Mouse (Mus musculus): Measurements from ENCODE around the gene Serpina3k. TPM values are rescaled to one million over a fixed set of nuclear protein-coding genes. Genes with fewer than 3 reads are reported as not detected.
"Not testable (repeated sequence)": the region's sequence is repeated elsewhere in the genome, so short reads cannot be mapped to it uniquely, and the experiment has no call there.

Gene Serpina3k
- polyA plus RNA-seq, 1 experiment from 2014 or later = not detected

DNA sequence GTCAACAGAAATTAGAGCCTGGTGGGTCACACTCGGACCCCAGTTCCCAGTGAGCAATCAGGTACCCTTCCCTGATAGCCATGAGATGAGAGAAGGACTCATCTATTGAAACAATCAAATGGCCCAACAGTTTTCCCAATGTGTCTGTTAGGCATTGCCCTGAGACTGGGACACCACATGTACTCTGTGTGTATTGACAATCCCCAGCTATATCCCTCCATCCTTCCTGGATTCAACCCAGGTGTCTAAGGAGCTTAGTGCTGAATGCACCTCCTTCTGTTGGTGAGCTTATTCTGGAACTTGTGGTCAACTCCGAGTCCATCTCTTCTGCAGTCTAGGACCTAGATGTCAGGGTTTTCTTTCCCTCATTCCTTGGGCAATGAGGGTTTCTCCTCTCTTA is 8.8 kb downstream of the Serpina3k start:
- no peak overlapping the region for H3K4me3 ChIP-seq (replicated peaks)
- no peak for ATAC-seq
- H3K4me1 ChIP-seq (replicated peaks) = no peaks in the 10 kb centered on the region
- no peaks in the 10 kb centered on the region for H3K9me3 ChIP-seq
- H3K27ac ChIP-seq = no peak overlapping the region
- no peak overlapping the region for H3K4me2 ChIP-seq (replicated peaks)
- no peak overlapping the region for H3K9ac ChIP-seq (replicated peaks)
- H3K36me3 ChIP-seq = no peaks in the 10 kb centered on the region
- no peaks in the 10 kb centered on the region for H3K27me3 ChIP-seq
- 86% methylated on average over 2 of the region's 2 CpGs for WGBS

DNA sequence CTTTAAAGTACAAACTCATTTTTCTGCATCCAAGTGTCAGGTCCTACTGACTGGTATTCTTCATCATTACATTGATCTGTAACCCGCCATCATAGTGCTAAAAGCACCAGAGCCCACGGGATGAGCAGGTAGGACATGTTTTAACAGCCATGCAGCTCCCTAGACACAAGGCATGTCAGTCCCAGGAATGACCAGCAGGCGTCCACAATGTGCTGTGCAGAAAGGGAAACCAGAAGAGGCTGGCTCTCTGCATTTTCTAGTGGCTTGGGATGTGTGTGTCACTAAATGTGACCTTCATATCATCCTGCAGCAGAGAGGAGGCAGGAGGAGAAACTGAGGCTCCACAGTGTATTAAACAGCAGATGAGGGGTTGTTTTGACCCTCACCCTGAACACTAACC is 13.5 kb downstream of the Serpina3k start:
- H3K27me3 ChIP-seq; H3K9me3 ChIP-seq; H3K4me3 ChIP-seq (replicated peaks); H3K36me3 ChIP-seq; H3K27ac ChIP-seq; H3K4me1 ChIP-seq (replicated peaks); H3K9ac ChIP-seq (replicated peaks); H3K4me2 ChIP-seq (replicated peaks); ATAC-seq: not testable (repeated sequence)
- WGBS = 36% methylated on average over 3 of the region's 3 CpGs

DNA sequence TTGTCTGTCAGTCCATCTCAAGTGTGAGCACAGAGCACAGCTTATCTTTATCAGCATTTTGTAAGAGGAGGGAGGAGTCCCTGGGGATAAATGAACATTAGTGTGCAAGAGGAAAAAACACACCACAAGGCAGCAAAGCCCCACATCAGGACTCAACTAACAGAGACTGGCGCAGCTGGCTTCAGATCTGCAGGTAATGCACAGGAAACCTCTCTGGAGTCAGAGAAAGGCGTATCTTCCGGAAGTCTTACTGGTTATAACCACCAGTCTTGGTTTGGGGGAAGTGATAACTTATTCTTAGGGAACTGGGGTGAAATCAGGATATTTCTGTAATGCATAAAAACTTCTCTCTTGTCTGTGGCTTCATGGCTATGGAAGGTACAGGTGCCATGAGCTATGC is 17.7 kb downstream of the Serpina3k start:
- WGBS = 90% methylated on average over 3 of the region's 3 CpGs
- H3K36me3 ChIP-seq = no peaks in the 10 kb centered on the region
- no peak for ATAC-seq
- no peaks in the 10 kb centered on the region for H3K4me1 ChIP-seq (replicated peaks)
- no peak overlapping the region for H3K9ac ChIP-seq (replicated peaks)
- no peak overlapping the region for H3K4me2 ChIP-seq (replicated peaks)
- no peaks in the 10 kb centered on the region for H3K9me3 ChIP-seq
- H3K27me3 ChIP-seq = no peaks in the 10 kb centered on the region
- H3K4me3 ChIP-seq (replicated peaks) = no peak overlapping the region
- no peak overlapping the region for H3K27ac ChIP-seq

DNA sequence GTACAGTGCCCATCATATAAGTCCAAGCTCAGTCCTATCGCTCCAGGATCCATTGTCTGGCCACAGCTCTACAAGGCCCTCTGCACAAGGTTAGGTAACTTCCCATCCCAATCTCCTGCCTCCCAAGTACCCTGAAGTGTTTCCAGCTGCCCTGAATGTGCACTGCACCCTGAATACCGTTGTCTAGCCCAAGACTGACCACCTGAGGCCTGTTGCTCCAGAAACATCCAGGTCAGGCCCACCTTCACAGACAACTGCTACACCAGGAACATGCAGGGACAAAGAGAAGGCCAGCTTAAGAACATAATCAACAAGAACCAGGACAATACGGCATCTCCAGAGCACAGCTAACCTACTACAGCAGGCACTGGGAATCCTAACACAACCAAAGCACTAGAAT is 31.7 kb downstream of the Serpina3k start:
- no peak overlapping the region for H3K4me2 ChIP-seq (replicated peaks)
- no peak overlapping the region for H3K9ac ChIP-seq (replicated peaks)

DNA sequence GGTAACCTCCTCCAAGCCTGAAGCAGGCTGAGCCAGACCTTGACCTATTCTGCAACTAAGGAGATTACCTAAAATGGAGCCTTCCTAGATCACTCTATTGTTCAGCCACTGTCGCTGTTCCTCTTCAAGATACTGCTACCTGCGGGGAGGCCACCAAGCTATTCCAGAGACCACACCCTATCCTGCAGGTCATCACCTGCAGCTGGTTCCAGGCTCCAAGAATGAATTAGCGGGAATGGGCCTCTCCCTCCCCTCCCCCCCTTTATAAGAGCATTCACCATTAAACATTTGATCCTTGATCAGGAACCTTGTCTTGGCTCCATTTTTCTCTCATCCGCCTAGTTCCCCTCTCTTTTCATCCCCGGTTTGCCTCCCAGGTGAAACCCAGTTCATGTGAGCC is 38.9 kb downstream of the Serpina3k start:
- not testable (repeated sequence) for H3K4me3 ChIP-seq (replicated peaks)
- WGBS = 75% methylated on average over 5 of the region's 5 CpGs

More for the DNA sequence above, 31.7 kb downstream of the Serpina3k start:
- Histone ChIP-seq H3K27ac (no peak overlapping the region), H3K4me1 (replicated peaks) (no peaks in the 10 kb centered on the region), H3K27me3 (no peaks in the 10 kb centered on the region), H3K9me3 (no peaks in the 10 kb centered on the region), H3K4me3 (replicated peaks) (no peak overlapping the region), H3K36me3 (no peaks in the 10 kb centered on the region)
- WGBS = 86% methylated on average over 3 of the region's 3 CpGs
- no peak for ATAC-seq

DNA sequence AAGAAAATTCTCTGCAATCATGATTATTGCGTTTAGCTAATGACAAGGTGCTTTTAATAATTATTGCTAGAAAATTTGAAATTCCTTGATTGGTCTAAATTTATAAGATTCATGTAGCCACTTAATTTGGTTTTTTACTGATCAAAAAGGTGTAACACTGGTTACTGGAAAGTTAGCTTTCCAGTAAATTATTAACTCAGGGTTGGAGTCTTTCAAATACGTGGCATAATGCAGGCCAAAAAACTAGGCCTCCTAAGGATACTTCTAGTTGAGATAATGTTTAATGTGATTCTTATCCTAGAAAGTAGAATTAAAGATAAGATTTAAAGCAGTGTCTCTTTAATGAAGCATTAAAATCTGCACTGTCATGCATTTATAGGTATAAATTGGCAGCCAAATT is 40.1 kb downstream of the Serpina3k start:
- H3K9me3 ChIP-seq; H3K27ac ChIP-seq; H3K36me3 ChIP-seq; ATAC-seq; H3K27me3 ChIP-seq; H3K9ac ChIP-seq (replicated peaks); H3K4me1 ChIP-seq (replicated peaks); H3K4me3 ChIP-seq (replicated peaks); H3K4me2 ChIP-seq (replicated peaks): not testable (repeated sequence)
- 85% methylated on average over 2 of the region's 2 CpGs for WGBS

More for the DNA sequence above, 38.9 kb downstream of the Serpina3k start:
- not testable (repeated sequence) for H3K4me1 ChIP-seq (replicated peaks); H3K9me3 ChIP-seq; ATAC-seq; H3K4me2 ChIP-seq (replicated peaks); H3K9ac ChIP-seq (replicated peaks); H3K27me3 ChIP-seq; H3K27ac ChIP-seq; H3K36me3 ChIP-seq

DNA sequence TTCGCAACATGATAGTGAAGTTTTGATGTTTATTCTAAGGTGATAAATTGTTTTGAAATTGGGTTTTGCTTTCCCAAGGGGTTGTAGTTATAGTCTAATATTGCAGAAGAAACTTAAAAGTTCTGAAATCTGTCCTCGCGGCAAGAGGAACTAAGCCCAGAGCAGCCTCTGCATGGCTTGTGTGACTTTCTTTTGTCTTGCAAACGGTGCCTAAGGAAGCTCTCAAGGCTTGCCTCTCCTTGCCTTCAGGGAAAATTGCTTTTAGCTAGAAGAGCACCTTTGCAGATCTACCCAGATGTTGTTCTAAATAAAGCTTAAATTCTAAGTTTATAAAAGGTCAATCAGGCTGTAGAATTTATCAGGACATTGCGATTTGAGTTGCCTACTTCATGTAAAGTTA is 40.5 kb downstream of the Serpina3k start:
- not testable (repeated sequence) for H3K36me3 ChIP-seq; H3K9ac ChIP-seq (replicated peaks); H3K27ac ChIP-seq; H3K27me3 ChIP-seq; H3K4me3 ChIP-seq (replicated peaks); H3K4me1 ChIP-seq (replicated peaks); H3K4me2 ChIP-seq (replicated peaks); H3K9me3 ChIP-seq; ATAC-seq
- WGBS = 47% methylated on average over 5 of the region's 5 CpGs

DNA sequence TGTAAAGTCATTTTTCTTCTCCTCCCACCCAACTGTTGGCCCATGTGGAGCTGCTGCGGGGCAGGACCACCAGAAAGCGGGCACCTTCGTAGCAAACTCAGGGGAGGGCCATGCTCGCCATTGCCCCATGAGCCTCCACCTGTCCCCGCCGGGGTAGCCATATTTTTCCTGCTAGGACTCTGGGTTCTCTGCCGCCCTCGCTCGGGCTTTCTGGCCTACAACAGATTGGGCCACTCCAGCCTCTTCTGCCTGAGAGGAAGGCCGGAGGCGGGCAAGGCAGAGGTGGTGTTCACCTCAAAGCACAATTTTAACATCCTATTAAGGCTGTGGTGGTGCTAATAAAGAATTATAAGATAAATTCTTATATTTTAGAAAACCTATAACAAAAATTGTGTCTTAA is 41.6 kb downstream of the Serpina3k start:
- Histone ChIP-seq H3K27ac (no peak overlapping the region), H3K4me3 (replicated peaks) (no peak overlapping the region), H3K4me1 (replicated peaks) (no peaks in the 10 kb centered on the region), H3K9ac (replicated peaks) (no peak overlapping the region), H3K4me2 (replicated peaks) (no peak overlapping the region), H3K36me3 (no peaks in the 10 kb centered on the region), H3K27me3 (no peaks in the 10 kb centered on the region), H3K9me3 (peaks cover 3% of the 10 kb centered on the region; the same call in 1 of the 2 replicates)
- 94% methylated on average over 11 of the region's 11 CpGs for WGBS
- ATAC-seq = no peak

DNA sequence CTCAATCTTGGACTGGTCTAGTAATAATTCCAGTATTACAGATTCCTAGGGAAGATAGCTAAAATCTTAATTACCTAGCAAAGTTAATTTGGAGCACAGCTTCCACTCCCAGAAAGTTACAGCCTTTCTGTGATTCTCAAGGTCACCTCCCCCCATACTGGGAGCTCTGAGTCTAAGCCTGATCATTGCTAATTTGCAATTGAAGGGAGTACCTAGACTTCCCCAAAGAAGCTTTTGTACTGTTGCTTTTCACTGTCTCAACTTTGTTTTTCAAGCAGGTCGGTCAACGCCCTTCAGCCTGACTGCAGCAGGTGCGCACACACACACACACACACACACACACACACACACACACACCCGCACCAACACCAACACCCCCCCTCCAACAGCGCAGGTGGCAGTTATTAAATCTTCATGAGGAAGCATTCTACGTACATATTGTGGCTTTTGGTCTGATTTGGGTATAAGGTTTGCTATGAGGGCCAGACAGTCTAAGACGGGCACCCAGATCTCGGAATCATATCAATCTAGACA is 42.9 kb downstream of the Serpina3k start:
- H3K9ac ChIP-seq (replicated peaks); H3K36me3 ChIP-seq; H3K9me3 ChIP-seq; H3K4me2 ChIP-seq (replicated peaks); H3K27ac ChIP-seq; H3K27me3 ChIP-seq; ATAC-seq; H3K4me1 ChIP-seq (replicated peaks); H3K4me3 ChIP-seq (replicated peaks): not testable (repeated sequence)
- 90% methylated on average over 8 of the region's 8 CpGs for WGBS

DNA sequence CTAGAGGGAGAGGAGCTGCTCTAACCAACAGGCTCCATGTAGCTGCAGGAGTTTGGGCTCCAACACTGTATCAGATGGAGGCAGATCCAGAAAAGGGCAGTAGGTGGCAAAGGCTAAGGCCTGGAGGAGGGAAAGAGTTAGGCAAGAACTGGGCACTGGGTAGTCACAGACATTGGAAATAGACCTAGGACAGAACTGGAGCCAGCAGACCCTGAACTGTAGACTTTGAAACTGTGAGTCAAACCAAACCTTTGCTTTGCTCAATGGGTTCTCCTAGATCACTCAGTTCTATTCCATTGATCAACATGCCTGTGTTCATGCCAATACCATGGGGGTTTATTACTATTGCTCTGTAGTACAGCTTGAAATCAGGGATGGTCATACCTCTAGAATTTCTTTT is 47.7 kb downstream of the Serpina3k start:
- not testable (repeated sequence) for H3K4me1 ChIP-seq (replicated peaks); ATAC-seq; H3K27me3 ChIP-seq; H3K4me3 ChIP-seq (replicated peaks); H3K27ac ChIP-seq; H3K4me2 ChIP-seq (replicated peaks); H3K9ac ChIP-seq (replicated peaks); H3K36me3 ChIP-seq; H3K9me3 ChIP-seq

DNA sequence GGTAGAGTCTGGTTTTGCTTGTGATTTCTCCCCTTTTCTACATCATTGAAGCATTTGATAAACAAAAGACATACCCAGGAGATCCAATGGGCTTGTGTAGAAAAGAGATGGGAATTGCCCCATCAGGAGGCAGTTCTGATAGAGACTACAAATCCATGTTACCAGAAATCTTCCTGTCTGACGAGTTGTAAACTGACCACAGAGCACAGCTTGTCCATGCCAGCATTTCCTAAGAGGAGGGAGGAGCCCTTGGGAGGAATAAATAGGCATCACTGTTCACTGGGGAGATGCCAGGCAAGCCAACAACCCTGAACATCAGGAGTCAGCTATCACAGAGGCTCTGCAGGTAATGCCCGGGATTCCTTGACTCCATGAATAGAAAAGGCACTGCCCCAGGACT is 48.6 kb downstream of the Serpina3k start:
- H3K4me1 ChIP-seq (replicated peaks); H3K27ac ChIP-seq; H3K27me3 ChIP-seq; H3K9me3 ChIP-seq; H3K9ac ChIP-seq (replicated peaks); H3K36me3 ChIP-seq; ATAC-seq; H3K4me3 ChIP-seq (replicated peaks); H3K4me2 ChIP-seq (replicated peaks): not testable (repeated sequence)
- WGBS = 70% methylated on average over 2 of the region's 2 CpGs

DNA sequence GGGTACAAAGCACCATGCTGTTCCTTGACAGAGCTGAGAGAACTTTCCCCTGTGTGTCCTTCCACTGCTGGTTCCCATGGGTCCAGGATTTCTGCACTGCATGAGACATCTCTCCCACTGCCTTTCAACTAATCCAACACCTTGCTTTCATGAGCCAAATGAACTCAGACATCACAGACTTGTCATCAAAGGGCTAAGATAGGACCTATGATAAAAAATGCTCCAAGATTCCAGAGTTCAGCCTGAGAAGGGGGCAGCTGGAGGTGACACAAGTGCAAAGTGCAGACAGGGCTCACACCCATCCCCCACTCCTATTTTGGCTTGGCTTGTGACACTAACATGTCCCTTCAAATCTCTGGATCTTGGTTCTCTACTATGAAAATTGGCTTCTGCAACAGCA is 50.2 kb downstream of the Serpina3k start:
- ATAC-seq = no peak
- Histone ChIP-seq H3K27ac (no peak overlapping the region), H3K4me3 (replicated peaks) (no peak overlapping the region)

DNA sequence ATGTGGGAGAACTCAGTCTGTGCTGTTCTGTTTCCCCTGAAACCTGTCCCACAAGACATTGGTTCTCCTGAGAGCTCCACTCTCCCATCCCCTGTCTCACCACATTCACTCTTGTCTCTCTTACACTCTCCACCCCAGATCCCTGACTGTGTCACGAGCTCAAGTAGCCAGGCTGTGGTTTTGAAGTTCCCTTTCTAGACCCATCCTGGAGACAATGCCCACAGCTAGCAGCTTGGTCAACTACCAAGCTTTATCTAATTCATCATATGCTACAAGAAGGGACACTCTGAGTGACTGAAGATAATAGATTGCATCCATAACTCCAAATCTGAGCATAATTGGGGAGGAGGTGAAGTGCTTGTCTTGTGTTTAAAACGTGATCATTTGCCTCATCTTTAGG is 52.8 kb downstream of the Serpina3k start:
- not testable (repeated sequence) for H3K4me3 ChIP-seq (replicated peaks); H3K4me1 ChIP-seq (replicated peaks); H3K27me3 ChIP-seq; H3K9me3 ChIP-seq; H3K27ac ChIP-seq; H3K4me2 ChIP-seq (replicated peaks); ATAC-seq; H3K36me3 ChIP-seq; H3K9ac ChIP-seq (replicated peaks)
- WGBS = 79% methylated on average over 2 of the region's 2 CpGs

More for the DNA sequence above, 50.2 kb downstream of the Serpina3k start:
- no peak overlapping the region for H3K4me2 ChIP-seq (replicated peaks)
- no peaks in the 10 kb centered on the region for H3K9me3 ChIP-seq
- no peaks in the 10 kb centered on the region for H3K36me3 ChIP-seq
- no peaks in the 10 kb centered on the region for H3K27me3 ChIP-seq
- H3K9ac ChIP-seq (replicated peaks) = no peak overlapping the region
- H3K4me1 ChIP-seq (replicated peaks) = no peaks in the 10 kb centered on the region
